Mouse (Mus musculus) mesoderm, embryonic 11.5 days (tissue): ENCODE data around the gene Capza2.
"Not testable (repeated sequence)": the region's sequence is repeated elsewhere in the genome, so short reads cannot be mapped to it uniquely, and the experiment has no call there.

Experiments
- DNase-seq: peaks from one replicate; pipeline ENCODE4 v3.0.0-alpha.2; 2012; ENCODE audit warnings: low read depth, low spot score

Capza2 gene

GRCm38 (mm10) chr6:17640031-17640430 lies 4.0 kb downstream of the Capza2 start:
- DNase-seq = no peak

DNA sequence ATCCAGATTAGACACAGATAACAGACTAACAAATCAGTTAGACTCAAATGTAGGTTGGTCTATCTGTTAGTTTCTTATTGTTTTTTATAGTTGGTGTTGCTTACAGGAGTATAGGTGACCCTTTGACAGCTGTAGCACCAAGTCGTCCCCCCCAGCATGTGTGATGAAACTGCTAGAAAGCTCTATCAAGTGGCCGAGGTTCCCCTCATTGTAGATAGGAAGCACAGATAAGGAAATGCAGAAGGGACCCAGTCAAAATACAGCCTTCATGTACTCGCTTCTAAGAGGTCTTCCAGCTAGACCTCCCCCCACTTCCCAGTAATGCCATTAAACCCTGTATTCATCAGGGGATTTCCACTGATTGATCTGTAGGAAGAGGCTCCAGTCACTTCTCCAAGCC lies 6.7 kb downstream of the Capza2 start:
- no peak for DNase-seq

DNA sequence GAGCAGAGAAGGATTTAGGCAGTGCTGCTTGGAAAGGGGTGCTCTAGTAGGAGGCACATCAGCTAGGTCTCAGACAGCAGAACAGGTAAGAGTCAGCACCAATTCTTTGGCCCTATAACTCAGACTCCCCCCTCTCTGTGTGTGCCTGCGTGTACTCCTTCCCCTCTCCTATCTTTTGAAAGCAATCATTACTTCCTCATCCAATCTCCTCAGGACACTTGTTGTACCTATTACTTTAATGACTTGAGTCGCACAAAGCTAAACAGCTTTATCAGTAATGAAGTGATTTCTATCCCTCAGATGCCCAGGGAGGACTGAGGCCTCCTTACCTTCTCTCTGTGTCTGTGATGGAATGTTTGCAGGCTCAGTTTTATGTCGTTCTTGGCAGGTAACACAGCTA lies 10.1 kb downstream of the Capza2 start:
- DNase-seq = no peak

- no peak for DNase-seq
Measured at GRCm38 (mm10) chr6:17652132-17652531, 16.1 kb downstream of the Capza2 start.

- no peak for DNase-seq
Measured at GRCm38 (mm10) chr6:17655080-17655479, 19.0 kb downstream of the Capza2 start.

DNA sequence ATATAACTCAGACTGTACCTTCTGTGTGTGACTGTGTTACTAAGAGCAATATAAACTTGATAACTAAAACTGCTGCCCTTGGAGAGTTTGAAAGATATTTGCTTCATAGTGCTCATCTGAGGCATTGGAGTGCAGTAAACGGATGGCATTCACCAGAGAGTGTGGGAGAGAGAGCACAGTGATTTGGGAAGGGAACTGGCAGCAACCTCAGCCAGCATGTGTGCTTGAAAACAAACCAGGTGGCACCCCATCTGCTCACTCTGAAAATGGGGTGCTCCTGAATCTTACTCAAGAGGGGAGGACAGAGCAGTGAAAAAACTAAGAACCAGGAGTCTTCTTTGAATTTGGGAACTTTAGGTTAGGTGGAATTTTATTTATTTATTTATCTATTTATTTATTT lies 21.3 kb downstream of the Capza2 start:
- no peak for DNase-seq

GRCm38 (mm10) chr6:17665348-17665747 lies 29.3 kb downstream of the Capza2 start:
- DNase-seq = no peak

DNA sequence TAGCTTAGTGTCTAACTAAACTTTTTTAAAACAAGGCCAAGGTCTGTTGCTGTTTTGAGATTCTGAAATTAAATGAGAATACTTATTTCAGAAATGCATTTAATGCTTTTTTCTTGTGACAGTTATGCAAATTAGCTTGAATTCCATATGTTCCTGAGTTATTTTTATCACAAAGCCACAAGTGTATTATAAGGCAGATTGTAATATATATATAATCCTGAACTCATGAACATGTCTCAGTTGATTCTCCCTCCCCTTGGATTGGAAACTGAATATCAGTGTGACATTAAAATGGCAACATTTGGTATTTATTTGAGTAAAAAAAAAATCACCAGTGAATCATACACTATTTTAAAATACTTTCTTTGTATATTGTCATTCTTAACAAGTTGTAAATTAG lies 30.0 kb downstream of the Capza2 start:
- no peak for DNase-seq

- DNase-seq = no peak
Measured at GRCm38 (mm10) chr6:17667813-17668212, 31.8 kb downstream of the Capza2 start.

DNA sequence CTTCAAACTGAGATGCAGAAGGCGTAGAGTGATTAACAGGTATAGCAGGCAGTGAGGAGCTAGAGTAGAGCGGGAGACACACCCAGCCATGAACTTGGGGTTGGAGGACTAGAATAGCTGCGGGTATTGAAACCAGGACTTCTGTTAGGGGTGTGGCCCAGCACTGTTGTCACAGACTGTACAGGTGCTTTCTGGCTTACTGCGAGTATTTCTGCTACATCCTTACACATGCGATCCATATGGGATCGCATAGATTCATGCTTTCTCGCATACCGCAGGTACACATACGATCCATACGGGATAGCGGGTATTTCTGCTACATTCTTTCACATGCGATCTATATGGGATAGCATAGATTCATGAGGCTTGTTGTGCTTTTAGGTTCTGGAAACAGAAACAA lies 32.3 kb downstream of the Capza2 start:
- DNase-seq = no peak

DNA sequence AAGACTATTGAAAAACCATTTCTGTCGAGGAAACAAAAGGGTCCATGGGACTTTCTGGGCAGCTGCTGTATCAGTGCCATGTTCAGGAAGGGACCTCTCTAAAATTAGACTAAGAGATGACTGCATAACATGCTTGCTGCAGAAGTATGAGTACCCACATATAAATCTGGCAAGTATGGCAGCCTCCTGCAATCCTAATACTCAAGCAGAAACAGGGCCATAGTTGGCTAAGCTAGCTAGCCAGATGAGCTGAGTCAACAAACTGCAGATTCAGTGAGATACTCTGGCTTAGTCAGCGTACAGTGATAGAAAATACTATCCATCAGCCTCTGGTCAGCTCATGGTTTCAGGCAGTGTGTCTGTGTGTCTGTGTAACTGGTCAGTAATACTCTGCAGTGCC lies 33.8 kb downstream of the Capza2 start:
- DNase-seq = no peak

- DNase-seq = peak; percentile 80
Measured at GRCm38 (mm10) chr6:17675019-17675756, 39.2 kb downstream of the Capza2 start.

- no peak for DNase-seq
Measured at GRCm38 (mm10) chr6:17677008-17677407, 41.0 kb downstream of the Capza2 start.

DNA sequence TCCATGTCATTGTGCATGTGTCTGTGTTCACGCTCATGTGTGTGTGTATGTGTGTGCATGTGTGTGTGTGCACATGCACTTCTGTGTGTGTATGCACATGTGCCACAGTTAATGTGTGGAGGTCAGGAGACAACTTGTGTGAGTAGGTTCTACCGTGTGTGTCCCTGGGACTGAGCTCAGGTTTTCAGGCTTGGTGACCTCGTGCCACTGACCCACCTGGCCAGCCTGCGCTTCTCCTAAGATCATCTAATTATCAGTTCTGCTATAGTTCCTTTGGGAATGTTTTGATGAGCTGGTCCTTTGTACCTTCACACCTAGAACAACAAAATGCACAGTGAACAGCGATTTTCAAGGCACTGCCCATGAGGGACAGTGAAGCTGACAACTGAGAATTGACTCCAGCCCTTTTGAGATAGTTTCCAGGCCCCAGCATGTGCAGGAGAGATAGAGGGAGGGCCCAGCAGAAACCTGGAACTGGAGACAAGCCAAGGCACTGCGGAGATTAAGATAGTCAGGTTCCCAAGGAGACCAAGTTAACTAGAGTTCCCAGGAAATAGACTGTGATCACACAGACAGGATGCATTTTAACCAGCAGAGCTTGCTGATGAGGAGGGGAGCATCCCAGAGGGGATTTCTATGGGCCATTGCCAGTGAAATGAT lies 44.4 kb downstream of the Capza2 start:
- no peak for DNase-seq

- DNase-seq = no peak
Measured at GRCm38 (mm10) chr6:17681810-17682209, 45.8 kb downstream of the Capza2 start.

GRCm38 (mm10) chr6:17688676-17689075 lies 52.6 kb downstream of the Capza2 start:
- no peak for DNase-seq

DNA sequence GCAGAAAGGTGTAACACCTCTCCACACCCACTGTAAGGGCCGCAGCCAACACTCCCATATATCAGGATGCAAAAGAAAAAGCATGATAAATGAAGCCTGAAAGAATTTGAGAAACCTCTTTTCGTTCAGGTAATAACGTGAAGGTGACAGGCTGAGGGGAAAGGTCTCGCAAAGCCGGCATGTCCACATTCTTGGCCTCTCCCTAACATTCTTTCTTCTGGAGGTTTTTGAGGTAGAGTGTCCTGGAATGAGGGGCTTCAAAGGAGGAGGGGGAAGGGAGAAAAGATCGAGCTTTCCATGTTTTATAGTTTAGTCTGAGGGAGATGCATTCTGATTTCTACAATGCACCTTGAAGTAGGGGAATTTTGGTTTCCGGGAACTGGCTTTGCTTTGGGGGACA lies 56.6 kb downstream of the Capza2 start, which contains the start of gene St7:
Gene St7 (plus strand): TSS at position 287 of the 400 bp plus-strand sequence.
- DNase-seq = no peak

GRCm38 (mm10) chr6:17693726-17694549 lies 57.9 kb downstream of the Capza2 start:
- DNase-seq = peak; percentile 67

- peak; percentile 66 for DNase-seq
Measured at GRCm38 (mm10) chr6:17694550-17694951, 58.5 kb downstream of the Capza2 start.

DNA sequence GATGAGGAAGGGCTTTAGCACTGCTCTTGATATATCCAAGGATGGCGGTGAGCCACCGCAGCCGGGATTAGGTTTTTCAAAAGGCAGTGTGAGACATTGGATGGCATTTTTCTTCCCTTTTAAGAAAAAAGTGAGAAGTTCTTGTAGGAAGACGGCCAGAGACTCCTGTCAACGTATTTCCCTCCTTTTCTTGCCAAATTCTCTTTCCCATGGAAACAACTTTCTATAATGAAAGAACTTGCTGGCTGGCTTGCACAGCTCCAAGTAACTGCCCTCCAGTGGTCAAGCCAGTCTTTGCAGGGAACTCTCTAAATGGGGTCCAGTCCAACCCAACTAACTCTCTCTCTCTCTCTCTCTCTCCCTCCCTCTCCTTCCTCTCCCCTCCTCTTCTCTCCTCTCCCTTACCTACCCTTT lies 60.3 kb downstream of the Capza2 start:
- DNase-seq = peak; percentile 43

GRCm38 (mm10) chr6:17700936-17701612 lies 65.0 kb downstream of the Capza2 start:
- no peak for DNase-seq

DNA sequence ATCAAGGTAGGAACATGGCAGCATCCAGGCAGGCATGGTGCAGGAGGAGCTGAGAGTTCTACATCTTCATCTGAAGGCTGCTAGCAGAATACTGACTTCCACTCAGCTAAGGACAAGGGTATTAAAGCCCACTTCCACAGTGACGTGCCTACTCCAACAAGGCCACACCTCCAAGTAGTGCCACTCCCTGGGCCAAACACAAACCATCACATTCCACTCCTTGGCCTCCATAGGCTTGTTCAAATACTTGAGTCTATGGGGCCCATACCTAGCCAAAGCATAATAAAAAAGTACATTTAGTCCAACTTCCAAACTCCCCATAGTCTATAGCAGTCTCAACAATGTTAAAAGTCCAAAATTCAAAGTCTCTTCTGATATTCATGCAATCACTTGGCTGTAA lies 68.0 kb downstream of the Capza2 start:
- not testable (repeated sequence) for DNase-seq
